Mouse (Mus musculus) embryonic facial prominence, embryonic 12.5 days (tissue): ENCODE results near the gene 1700037C18Rik. TPM values are rescaled to one million over a fixed set of nuclear protein-coding genes. Genes with fewer than 3 reads are reported as not detected.

Experiments
- ATAC-seq: fragments of 200-750 bp; cut with Nextera tagmentation; 2 replicates; pipeline ENCODE4 v1.8.0; 2017; ENCODE audit not compliant: insufficient number of reproducible peaks, insufficient read depth, low FRiP score, low TSS enrichment
- H3K27ac ChIP-seq: fragments of 300-500 bp; sonication (generic); 2 replicates; pipeline ENCODE4 v1.5.1; 2016; ENCODE audit warnings: mild to moderate bottlenecking
- H3K27me3 ChIP-seq: fragments of 300-500 bp; sonication (generic); 2 replicates; pipeline ENCODE4 v1.6.1; 2016; ENCODE audit warnings: mild to moderate bottlenecking, moderate library complexity
- H3K36me3 ChIP-seq: fragments of 300-500 bp; sonication (generic); 2 replicates; pipeline ENCODE4 v1.6.1; 2016; ENCODE audit warnings: mild to moderate bottlenecking
- H3K4me1 ChIP-seq: fragments of 300-500 bp; sonication (generic); 2 replicates; pipeline ENCODE4 v1.6.1; 2016
- H3K4me2 ChIP-seq: fragments of 300-500 bp; sonication (generic); replicated peaks from 2 replicates; pipeline ENCODE4 v1.6.1; 2016; ENCODE audit warnings: mild to moderate bottlenecking, moderate library complexity
- H3K4me3 ChIP-seq: fragments of 300-500 bp; sonication (generic); 2 replicates; pipeline ENCODE4 v1.5.1; 2016; ENCODE audit warnings: mild to moderate bottlenecking
- H3K9ac ChIP-seq: fragments of 300-500 bp; sonication (generic); 2 replicates; pipeline ENCODE4 v1.6.1; 2016; ENCODE audit warnings: mild to moderate bottlenecking, moderate library complexity
- H3K9me3 ChIP-seq: fragments of 300-500 bp; sonication (generic); 2 replicates; pipeline ENCODE4 v1.6.1; 2016; ENCODE audit warnings: mild to moderate bottlenecking, moderate library complexity
- WGBS: fragments of 180-500 bp; shearing (Covaris S2); methylation state at CpG from one replicate; pipeline ENCODE4 v1.1.7; 2016; 5-methylcytosine and 5-hydroxymethylcytosine counted together
- polyA plus RNA-seq: library from polyadenylated mRNA; unstranded; fragments of >200 nt; fragmentation: Nextera tagmentation; extraction: Ambion mirVana; gene quantifications from 2 replicates; pipeline ENCODE4 v1.2.1, GENCODE M21; 2016

The 1700037C18Rik gene
- polyA plus RNA-seq, 1 experiment from 2014 or later, result 8.8 TPM

GRCm38 (mm10) chr16:3907471-3907870 is 1.0 kb downstream of the 1700037C18Rik start:
- Histone ChIP-seq H3K4me1 (peaks cover 4% of the 10 kb centered on the region; the same call in 1 of the 2 replicates), H3K9ac (no peak overlapping the region), H3K27me3 (no peaks in the 10 kb centered on the region), H3K9me3 (no peaks in the 10 kb centered on the region), H3K36me3 (peaks cover 40% of the 10 kb centered on the region), H3K27ac (no peak overlapping the region), H3K4me2 (peak overlapping the region; percentile 71; the same call in 1 of the 2 replicates), H3K4me3 (no peak overlapping the region)
- no peak for ATAC-seq
- 79% methylated on average over 2 of the region's 2 CpGs for WGBS

DNA sequence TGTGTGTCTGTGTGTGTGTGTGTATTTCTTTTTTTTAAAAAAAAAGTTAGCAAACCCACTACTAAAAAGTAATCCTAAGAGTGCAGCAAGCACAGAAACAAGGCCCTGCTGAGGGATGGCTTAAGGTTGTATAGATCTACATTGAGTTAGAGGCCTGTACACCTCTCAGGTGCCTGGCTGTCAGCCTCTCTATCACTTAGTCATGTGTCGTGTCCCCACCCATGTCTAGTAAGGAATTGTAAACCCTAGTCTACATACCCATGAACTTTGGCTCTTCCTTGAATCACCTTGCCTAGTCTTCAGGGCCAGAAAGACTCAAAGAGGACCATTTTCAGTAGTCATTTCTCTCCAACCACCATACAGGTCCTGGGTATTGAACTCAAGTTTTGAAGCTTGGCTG is 11.9 kb downstream of the 1700037C18Rik start:
- Histone ChIP-seq H3K27me3 (no peaks in the 10 kb centered on the region), H3K4me3 (no peak overlapping the region), H3K4me2 (no peak overlapping the region), H3K9me3 (no peaks in the 10 kb centered on the region), H3K9ac (no peak overlapping the region), H3K27ac (no peak overlapping the region), H3K4me1 (no peaks in the 10 kb centered on the region), H3K36me3 (peaks cover 53% of the 10 kb centered on the region)
- no peak for ATAC-seq
- 94% methylated on average over 1 of the region's 1 CpGs for WGBS

GRCm38 (mm10) chr16:3896046-3896445 is 12.4 kb downstream of the 1700037C18Rik start:
- Histone ChIP-seq H3K27me3 (no peaks in the 10 kb centered on the region), H3K27ac (no peak overlapping the region), H3K9ac (no peak overlapping the region), H3K9me3 (no peaks in the 10 kb centered on the region), H3K4me1 (no peaks in the 10 kb centered on the region), H3K4me3 (no peak overlapping the region), H3K36me3 (peaks cover 47% of the 10 kb centered on the region), H3K4me2 (no peak overlapping the region)
- no peak for ATAC-seq
- 83% methylated on average over 6 of the region's 6 CpGs for WGBS

GRCm38 (mm10) chr16:3895173-3895792 is 13.2 kb downstream of the 1700037C18Rik start:
- H3K4me3 ChIP-seq, result no peak overlapping the region
- H3K27me3 ChIP-seq, result no peaks in the 10 kb centered on the region
- no peaks in the 10 kb centered on the region for H3K4me1 ChIP-seq
- no peak for ATAC-seq
- no peaks in the 10 kb centered on the region for H3K9me3 ChIP-seq
- no peak overlapping the region for H3K9ac ChIP-seq
- 63% methylated on average over 9 of the region's 9 CpGs for WGBS
- no peak overlapping the region for H3K27ac ChIP-seq
- H3K36me3 ChIP-seq, result peaks cover 40% of the 10 kb centered on the region
- no peak overlapping the region for H3K4me2 ChIP-seq

GRCm38 (mm10) chr16:3893739-3894138 is 14.8 kb downstream of the 1700037C18Rik start:
- peaks cover 25% of the 10 kb centered on the region for H3K36me3 ChIP-seq
- H3K4me1 ChIP-seq, result no peaks in the 10 kb centered on the region
- H3K27ac ChIP-seq, result no peak overlapping the region
- no peak for ATAC-seq
- no peaks in the 10 kb centered on the region for H3K9me3 ChIP-seq
- H3K9ac ChIP-seq, result no peak overlapping the region
- no peak overlapping the region for H3K4me3 ChIP-seq
- 67% methylated on average over 3 of the region's 3 CpGs for WGBS
- no peaks in the 10 kb centered on the region for H3K27me3 ChIP-seq
- no peak overlapping the region for H3K4me2 ChIP-seq

GRCm38 (mm10) chr16:3891621-3892295 is 16.7 kb downstream of the 1700037C18Rik start:
- no peaks in the 10 kb centered on the region for H3K4me1 ChIP-seq
- no peak for ATAC-seq
- no peaks in the 10 kb centered on the region for H3K9me3 ChIP-seq
- peaks cover 8% of the 10 kb centered on the region for H3K36me3 ChIP-seq
- H3K4me2 ChIP-seq, result no peak overlapping the region
- WGBS, result 92% methylated on average over 14 of the region's 14 CpGs
- H3K27ac ChIP-seq, result no peak overlapping the region
- no peak overlapping the region for H3K9ac ChIP-seq
- H3K27me3 ChIP-seq, result no peaks in the 10 kb centered on the region
- H3K4me3 ChIP-seq, result no peak overlapping the region

- H3K9me3 ChIP-seq, result no peaks in the 10 kb centered on the region
- H3K4me1 ChIP-seq, result peaks cover 12% of the 10 kb centered on the region
- peak overlapping the region; percentile 62 for H3K4me2 ChIP-seq
- peak overlapping the region; percentile 90; the same call in 1 of the 2 replicates for H3K27ac ChIP-seq
- H3K9ac ChIP-seq, result peak overlapping the region; percentile 82
- H3K36me3 ChIP-seq, result peaks cover 2% of the 10 kb centered on the region; the same call in 1 of the 2 replicates
- ATAC-seq, result 0 out of 2 replicates have a peak, but pooled peaks have one; percentile 12
- 7% methylated on average over 10 of the region's 10 CpGs for whole genome bisulfite sequencing
- peak overlapping the region; percentile 87 for H3K4me3 ChIP-seq
- no peaks in the 10 kb centered on the region for H3K27me3 ChIP-seq
Observed at GRCm38 (mm10) chr16:3885065-3885670, 23.3 kb downstream of the 1700037C18Rik start.

- H3K4me1 ChIP-seq, result peaks cover 12% of the 10 kb centered on the region
- H3K27me3 ChIP-seq, result no peaks in the 10 kb centered on the region
- H3K9me3 ChIP-seq, result no peaks in the 10 kb centered on the region
- ATAC-seq, result peak; percentile 97
- H3K27ac ChIP-seq, result peak within 1 kb of the TSS; percentile 90
- peak within 1 kb of the TSS; percentile 62 for H3K4me2 ChIP-seq
- 1% methylated on average over 87 of the region's 88 CpGs for WGBS
- peaks cover 4% of the 10 kb centered on the region; the same call in 1 of the 2 replicates for H3K36me3 ChIP-seq
- peak within 1 kb of the TSS; percentile 87 for H3K4me3 ChIP-seq
- H3K9ac ChIP-seq, result peak within 1 kb of the TSS; percentile 82
Observed at GRCm38 (mm10) chr16:3884201-3885064, 24.1 kb downstream of the 1700037C18Rik start, which contains the start of the genes Zfp597 and Gm20695. Zfp597 (minus strand) TSS chr16:3884561. Gm20695 (plus strand) TSS chr16:3884648.

DNA sequence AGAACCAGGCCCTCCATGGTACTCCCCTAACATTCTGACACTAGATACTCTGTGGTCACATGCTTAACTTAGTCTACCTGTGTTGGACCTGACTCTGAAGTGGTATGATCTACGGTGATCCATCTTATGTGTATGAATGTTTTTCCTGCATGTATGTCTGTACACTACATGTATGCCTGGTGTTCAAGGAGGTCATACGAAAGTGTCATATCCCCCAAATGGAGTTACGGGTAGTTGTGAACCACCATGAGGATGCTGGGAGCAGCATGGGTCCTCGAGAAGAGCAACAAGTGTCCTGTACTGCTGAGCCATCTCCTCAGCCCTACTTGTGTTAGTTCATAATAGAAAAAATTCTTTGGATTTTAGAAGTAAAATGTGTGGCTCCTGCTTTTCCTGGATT is 32.1 kb downstream of the 1700037C18Rik start:
- H3K4me2 ChIP-seq, result no peak overlapping the region
- no peaks in the 10 kb centered on the region for H3K9me3 ChIP-seq
- no peak overlapping the region for H3K27ac ChIP-seq
- 0 out of 2 replicates have a peak, but pooled peaks cover 6% of the 10 kb centered on the region for H3K4me1 ChIP-seq
- no peak for ATAC-seq
- WGBS, result 94% methylated on average over 4 of the region's 4 CpGs
- H3K36me3 ChIP-seq, result peaks cover 6% of the 10 kb centered on the region; the same call in 1 of the 2 replicates
- H3K4me3 ChIP-seq, result no peak overlapping the region
- no peak overlapping the region for H3K9ac ChIP-seq
- no peaks in the 10 kb centered on the region for H3K27me3 ChIP-seq

DNA sequence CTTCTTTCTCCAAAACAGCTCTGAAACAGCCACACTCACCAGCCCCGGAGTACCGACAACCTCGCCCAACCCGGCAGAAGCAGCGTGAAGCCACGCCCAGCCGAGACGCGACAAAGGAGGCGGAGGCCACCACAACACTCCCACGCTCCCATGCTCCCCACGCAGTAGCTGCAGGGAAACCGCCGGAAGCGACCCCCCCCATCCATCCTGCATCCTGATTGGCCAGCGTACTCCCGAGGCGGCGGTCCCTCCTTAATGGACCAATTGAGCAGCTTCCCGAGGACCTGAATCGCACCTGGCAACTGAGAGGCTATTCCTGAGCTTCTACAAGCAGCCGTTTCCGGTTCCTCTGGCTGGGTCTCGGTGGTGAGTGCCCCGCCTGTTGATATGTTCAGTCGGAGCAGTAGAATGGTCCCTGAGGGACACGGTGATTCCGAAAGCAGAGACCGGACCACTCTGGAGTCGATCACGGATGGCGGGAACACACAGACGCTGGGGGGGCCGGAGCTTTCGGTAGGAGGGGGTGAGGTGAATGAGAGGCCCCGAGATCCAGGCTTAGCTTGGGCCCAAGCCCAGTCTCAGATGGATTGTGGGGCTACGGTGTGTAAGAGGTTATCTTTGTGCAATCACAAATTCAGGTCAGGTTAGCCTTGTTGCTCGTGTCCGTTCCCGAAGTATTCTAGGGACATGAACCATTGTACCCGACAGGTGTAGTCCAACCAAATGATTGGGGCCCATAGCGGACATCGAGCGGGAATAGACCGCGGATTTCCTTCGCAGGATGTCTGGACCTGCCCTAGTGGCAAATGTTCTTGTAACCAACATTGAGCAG is 36.1 kb downstream of the 1700037C18Rik start, which contains the start of gene Naa60:
Naa60 (plus strand) TSS at position 160 of the 832 bp plus-strand sequence.
- H3K9ac ChIP-seq, result peak within 1 kb of the TSS; percentile 53
- H3K9me3 ChIP-seq, result no peaks in the 10 kb centered on the region
- H3K27ac ChIP-seq, result no peak within 1 kb of the TSS
- H3K4me2 ChIP-seq, result peak within 1 kb of the TSS; percentile 78
- H3K36me3 ChIP-seq, result 0 out of 2 replicates have a peak, but pooled peaks cover 10% of the 10 kb centered on the region
- peak within 1 kb of the TSS; percentile 53 for H3K4me3 ChIP-seq
- 0 out of 2 replicates have a peak, but pooled peaks cover 6% of the 10 kb centered on the region for H3K4me1 ChIP-seq
- no peaks in the 10 kb centered on the region for H3K27me3 ChIP-seq
- WGBS, result 7% methylated on average over 47 of the region's 47 CpGs
- ATAC-seq, result peak; percentile 97
